Mouse (Mus musculus) E14TG2a.4 (cell line): ENCODE data around the gene Lypd1.

ENCODE experiments used
- CTCF ChIP-seq: conservative IDR thresholded peaks from 2 replicates; pipeline ENCODE4 v1.5.1; 2014; ENCODE audit warnings: low read length
- NANOG ChIP-seq: IDR thresholded peaks from 2 replicates; pipeline ENCODE4 v1.6.1; 2014; ENCODE audit warnings: borderline replicate concordance, low read length, mixed read lengths
- POU5F1 ChIP-seq: IDR thresholded peaks from 2 replicates; pipeline ENCODE4 v1.6.1; 2014; ENCODE audit warnings: low read length, borderline replicate concordance

GRCm38 (mm10) chr1:125951026-125951425 lies 38.1 kb upstream of the Lypd1 start:
- TF ChIP-seq CTCF (no peak), NANOG (no peak), POU5F1 (no peak)
